Mouse (Mus musculus) liver, postnatal 0 days (tissue): ENCODE data around the gene Ngly1.

Source experiments
- CTCF ChIP-seq: sonication (generic); IDR thresholded peaks from 2 replicates; pipeline ENCODE4 v1.5.1; 2016; ENCODE audit warnings: antibody characterized with exemption, low read depth
- EP300 ChIP-seq: IDR thresholded peaks from 2 replicates; pipeline ENCODE4 v1.6.1; 2016; ENCODE audit warnings: antibody characterized with exemption, low read depth, mild to moderate bottlenecking

GRCm38 (mm10) chr14:16269776-16270175 lies 20.7 kb downstream of the Ngly1 start:
- no peak for TF ChIP-seq EP300
- no peak for TF ChIP-seq CTCF
